Mouse (Mus musculus) thymus, adult 2 months (tissue): ENCODE measurements around the gene Pabpc4. TPM values are rescaled to one million over a fixed set of nuclear protein-coding genes. Genes with fewer than 3 reads are reported as not detected.
"Not testable (repeated sequence)": the region's sequence is repeated elsewhere in the genome, so short reads cannot be mapped to it uniquely, and the experiment has no call there.

Source experiments
- DNase-seq: peaks from one replicate; pipeline ENCODE4 v3.0.0; 2021
- H3K27ac ChIP-seq: fragments of 200-500 bp; 2 replicates; pipeline ENCODE4 v1.5.1; 2012; ENCODE audit warnings: low read length, control low read depth; ENCODE audit not compliant: control insufficient read depth, insufficient read depth
- H3K27me3 ChIP-seq: fragments of 200-500 bp; 2 replicates; pipeline ENCODE4 v1.6.1; 2012; ENCODE audit warnings: mild to moderate bottlenecking, low read length, moderate library complexity, mixed read lengths; ENCODE audit not compliant: control insufficient read depth, insufficient read depth
- H3K36me3 ChIP-seq: fragments of 200-500 bp; 2 replicates; pipeline ENCODE4 v1.6.1; 2012; ENCODE audit warnings: mild to moderate bottlenecking, low read length, moderate library complexity; ENCODE audit not compliant: control insufficient read depth, insufficient read depth
- H3K4me1 ChIP-seq: fragments of 200-500 bp; replicated peaks from 2 replicates; pipeline ENCODE4 v1.6.1; 2012; ENCODE audit warnings: low read length; ENCODE audit not compliant: control insufficient read depth, insufficient read depth
- H3K4me3 ChIP-seq: fragments of 200-500 bp; 2 replicates; pipeline ENCODE4 v1.5.1; 2012; ENCODE audit warnings: mild to moderate bottlenecking, low read length, control low read depth, moderate library complexity; ENCODE audit not compliant: control insufficient read depth, insufficient read depth
- CTCF ChIP-seq: fragments of 200-500 bp; IDR thresholded peaks from 2 replicates; pipeline ENCODE4 v1.5.1; 2012; ENCODE audit warnings: mild to moderate bottlenecking, control low read depth, low read length, moderate library complexity, borderline replicate concordance; ENCODE audit not compliant: control insufficient read depth, poor library complexity, insufficient read depth; ENCODE audit errors: extremely low read depth
- POLR2A ChIP-seq: fragments of 200-500 bp; IDR thresholded peaks from 2 replicates; pipeline ENCODE4 v1.6.1; 2012; ENCODE audit warnings: mild to moderate bottlenecking, low read length, control low read depth, moderate library complexity; ENCODE audit not compliant: control insufficient read depth, poor library complexity, insufficient read depth; ENCODE audit errors: extremely low read depth
- WGBS: fragments of 180-500 bp; shearing (Covaris S2); methylation state at CpG from one replicate; pipeline ENCODE4 v1.1.7; 2018; 5-methylcytosine and 5-hydroxymethylcytosine counted together
- polyA plus RNA-seq: library from polyadenylated mRNA; depleted of rRNA; stranded (reverse); fragments of >200 nt; gene quantifications from 2 replicates; pipeline ENCODE4 v1.2.3, GENCODE M21; 2012

Pabpc4 gene
- polyA plus RNA-seq, 1 experiment, result 146 TPM

DNA sequence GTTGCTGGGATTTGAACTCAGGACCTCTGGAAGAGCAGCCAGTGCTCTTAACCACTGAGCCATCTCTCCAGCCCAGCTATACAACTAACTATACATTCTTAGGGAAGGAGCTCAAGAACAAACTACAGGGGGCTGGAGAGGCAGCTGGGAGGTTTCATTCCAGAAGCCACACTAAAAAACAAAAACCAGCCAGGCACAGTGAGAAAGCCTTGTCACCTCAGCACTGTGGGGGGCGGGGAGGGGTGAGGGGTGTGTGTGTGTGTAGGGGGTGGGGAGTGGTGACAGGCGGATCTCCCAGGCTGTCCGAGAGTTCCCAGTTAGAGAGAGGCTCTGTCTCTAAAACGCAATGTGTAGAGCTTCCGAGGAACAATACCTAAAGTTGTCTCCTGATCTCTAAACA is 69.2 kb downstream of the Pabpc4 start:
- no peak for DNase-seq
- no peaks in the 10 kb centered on the region for H3K27me3 ChIP-seq
- TF ChIP-seq POLR2A (no peak), CTCF (no peak)
- no peak overlapping the region for H3K4me3 ChIP-seq
- 92% methylated on average over 5 of the region's 5 CpGs for WGBS
- H3K36me3 ChIP-seq, result no peaks in the 10 kb centered on the region
- H3K4me1 ChIP-seq, result 0 out of 2 replicates have a peak, but pooled peaks cover 2% of the 10 kb centered on the region
- H3K27ac ChIP-seq, result no peak overlapping the region

GRCm38 (mm10) chr4:123331961-123332360 is 69.8 kb downstream of the Pabpc4 start:
- H3K36me3 ChIP-seq, H3K4me1 ChIP-seq, H3K4me3 ChIP-seq, H3K27me3 ChIP-seq, DNase-seq, H3K27ac ChIP-seq: not testable (repeated sequence)
- whole genome bisulfite sequencing, result 97% methylated on average over 1 of the region's 1 CpGs

- H3K4me1 ChIP-seq, result 0 out of 2 replicates have a peak, but pooled peaks cover 2% of the 10 kb centered on the region
- WGBS, result 94% methylated on average over 4 of the region's 4 CpGs
- no peaks in the 10 kb centered on the region for H3K27me3 ChIP-seq
- no peaks in the 10 kb centered on the region for H3K36me3 ChIP-seq
- no peak for TF ChIP-seq CTCF
- no peak for TF ChIP-seq POLR2A
- DNase-seq, result no peak
- no peak overlapping the region for H3K4me3 ChIP-seq
- no peak overlapping the region for H3K27ac ChIP-seq
These were observed 71.0 kb downstream of the Pabpc4 start for GRCm38 (mm10) chr4:123333151-123333550.

- H3K4me1 ChIP-seq, result 0 out of 2 replicates have a peak, but pooled peaks cover 2% of the 10 kb centered on the region
- no peaks in the 10 kb centered on the region for H3K36me3 ChIP-seq
- no peaks in the 10 kb centered on the region for H3K27me3 ChIP-seq
- WGBS, result 92% methylated on average over 3 of the region's 3 CpGs
- no peak overlapping the region for H3K27ac ChIP-seq
- TF ChIP-seq CTCF (no peak), POLR2A (no peak)
- H3K4me3 ChIP-seq, result no peak overlapping the region
- no peak for DNase-seq
These were observed 72.0 kb downstream of the Pabpc4 start for GRCm38 (mm10) chr4:123334177-123334576.

- not testable (repeated sequence) for H3K36me3 ChIP-seq, H3K4me1 ChIP-seq, H3K27me3 ChIP-seq, H3K4me3 ChIP-seq, H3K27ac ChIP-seq, DNase-seq
- WGBS, result 91% methylated on average over 10 of the region's 10 CpGs
These were observed 73.1 kb downstream of the Pabpc4 start for GRCm38 (mm10) chr4:123335244-123335643.

GRCm38 (mm10) chr4:123335796-123336585 is 73.8 kb downstream of the Pabpc4 start:
- WGBS, result 82% methylated on average over 14 of the region's 14 CpGs
- Histone ChIP-seq H3K27ac (no peak overlapping the region), H3K4me3 (no peak overlapping the region), H3K27me3 (no peaks in the 10 kb centered on the region), H3K4me1 (0 out of 2 replicates have a peak, but pooled peaks cover 2% of the 10 kb centered on the region), H3K36me3 (no peaks in the 10 kb centered on the region)
- no peak for TF ChIP-seq POLR2A
- TF ChIP-seq CTCF, result no peak
- DNase-seq, result no peak

GRCm38 (mm10) chr4:123337693-123338092 is 75.5 kb downstream of the Pabpc4 start:
- Histone ChIP-seq H3K4me1 (peaks cover 7% of the 10 kb centered on the region), H3K27ac (no peak overlapping the region), H3K27me3 (peaks cover 12% of the 10 kb centered on the region; the same call in 1 of the 2 replicates), H3K36me3 (no peaks in the 10 kb centered on the region), H3K4me3 (no peak overlapping the region)
- TF ChIP-seq CTCF (no peak), POLR2A (no peak)
- DNase-seq, result no peak
- WGBS, result 55% methylated on average over 4 of the region's 4 CpGs
